Mouse (Mus musculus) C2C12 (cell line): Measurements from ENCODE around the gene Tgfb1i1. TPM values are rescaled to one million over a fixed set of nuclear protein-coding genes. Genes with fewer than 3 reads are reported as not detected.

Experiments
- H3K27me3 ChIP-seq: one replicate; pipeline ENCODE4 v1.6.1; 2011; ENCODE audit not compliant: control insufficient read depth, insufficient read depth, insufficient read length
- H3K36me3 ChIP-seq: one replicate; pipeline ENCODE4 v1.6.1; 2011; ENCODE audit not compliant: control insufficient read depth, insufficient read depth
- H3K4me3 ChIP-seq: one replicate; pipeline ENCODE4 v1.5.1; 2011; ENCODE audit warnings: mild to moderate bottlenecking, control low read depth; ENCODE audit not compliant: poor library complexity, insufficient read depth, severe bottlenecking
- H3K79me2 ChIP-seq: one replicate; pipeline ENCODE4 v1.6.1; 2011; ENCODE audit not compliant: control insufficient read depth, insufficient read depth
- H3K79me3 ChIP-seq: one replicate; pipeline ENCODE4 v1.6.1; 2011; ENCODE audit warnings: low read depth, control low read depth
- H3ac ChIP-seq: one replicate; pipeline ENCODE3; 2011; ENCODE audit warnings: low read depth; ENCODE audit not compliant: control insufficient read depth, insufficient read length
- CEBPB ChIP-seq: IDR thresholded peaks from one replicate; pipeline ENCODE4 v1.6.1; 2011; ENCODE audit warnings: low read depth, mild to moderate bottlenecking, control low read depth, moderate library complexity
- CTCF ChIP-seq: IDR thresholded peaks from one replicate; pipeline ENCODE4 v1.5.1; 2011; ENCODE audit not compliant: control insufficient read depth, insufficient read depth, insufficient read length
- FOSL1 ChIP-seq: IDR thresholded peaks from one replicate; pipeline ENCODE4 v1.8.0; 2011; ENCODE audit warnings: mild to moderate bottlenecking, low read length; ENCODE audit not compliant: poor library complexity, insufficient read depth, severe bottlenecking
- MAX ChIP-seq: IDR thresholded peaks from one replicate; pipeline ENCODE4 v1.6.1; 2011; ENCODE audit warnings: mild to moderate bottlenecking, control low read depth
- MYOD1 ChIP-seq: IDR thresholded peaks from one replicate; pipeline ENCODE4 v1.6.1; 2011; ENCODE audit warnings: low read depth; ENCODE audit not compliant: control insufficient read depth, insufficient read length
- MYOG ChIP-seq: IDR thresholded peaks from one replicate; pipeline ENCODE4 v1.6.1; 2011; ENCODE audit not compliant: control insufficient read depth, insufficient read length; ENCODE audit errors: extremely low read depth
- USF1 ChIP-seq: IDR thresholded peaks from one replicate; pipeline ENCODE4 v1.6.1; 2011; ENCODE audit warnings: low read depth, mild to moderate bottlenecking, control low read depth, moderate library complexity
- polyA plus RNA-seq: library from polyadenylated mRNA; unstranded; fragments of >200 nt; fragmentation: generic; extraction: Trizol; gene quantifications from one replicate; pipeline ENCODE4 v1.2.1, GENCODE M21; 2012; ENCODE audit warnings: missing spikeins

Tgfb1i1 gene
- polyA plus RNA-seq, 1 experiment, result 110 TPM

DNA sequence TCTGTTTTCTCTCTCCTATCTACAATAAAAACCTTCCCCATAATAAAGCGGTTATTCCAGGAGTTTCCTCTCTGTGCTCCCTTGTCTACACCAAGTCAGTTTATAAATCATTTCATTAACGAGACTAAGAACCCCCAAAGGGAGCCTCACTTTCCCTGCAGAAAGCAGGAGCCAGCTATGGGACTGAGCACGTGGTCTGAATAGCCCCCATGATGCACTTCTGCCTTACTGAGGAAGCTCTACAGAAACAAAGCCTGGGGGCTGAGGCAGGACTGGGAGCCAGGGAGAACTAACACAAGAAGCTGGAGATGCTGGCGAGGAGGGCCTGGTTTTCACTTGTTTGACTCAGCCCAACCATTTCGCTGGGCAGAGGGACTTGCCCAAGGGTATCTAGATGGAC is 37.4 kb downstream of the Tgfb1i1 start:
- H3K27me3 ChIP-seq, result no peaks in the 10 kb centered on the region
- no peak overlapping the region for H3ac ChIP-seq
- no peak overlapping the region for H3K4me3 ChIP-seq
- H3K79me3 ChIP-seq, result no peaks in the 10 kb centered on the region
- H3K36me3 ChIP-seq, result peaks cover 6% of the 10 kb centered on the region
- TF ChIP-seq CEBPB (no peak), MYOG (no peak), CTCF (no peak), USF1 (no peak), FOSL1 (no peak), MYOD1 (no peak), MAX (no peak)
- no peaks in the 10 kb centered on the region for H3K79me2 ChIP-seq

- TF ChIP-seq CTCF (no peak), CEBPB (no peak), USF1 (no peak), FOSL1 (no peak), MAX (no peak), MYOG (no peak), MYOD1 (no peak)
- no peaks in the 10 kb centered on the region for H3K79me3 ChIP-seq
- no peak overlapping the region for H3ac ChIP-seq
- H3K36me3 ChIP-seq, result peaks cover 6% of the 10 kb centered on the region
- H3K4me3 ChIP-seq, result no peak overlapping the region
- no peaks in the 10 kb centered on the region for H3K27me3 ChIP-seq
- H3K79me2 ChIP-seq, result no peaks in the 10 kb centered on the region
These were observed 38.4 kb downstream of the Tgfb1i1 start for GRCm38 (mm10) chr7:128285060-128285459.

GRCm38 (mm10) chr7:128288923-128289544 is 42.4 kb downstream of the Tgfb1i1 start:
- Histone ChIP-seq H3K36me3 (peaks cover 6% of the 10 kb centered on the region), H3ac (no peak overlapping the region), H3K27me3 (no peaks in the 10 kb centered on the region), H3K79me2 (no peaks in the 10 kb centered on the region), H3K79me3 (no peaks in the 10 kb centered on the region), H3K4me3 (no peak overlapping the region)
- TF ChIP-seq USF1 (peak; percentile 32), MAX (no peak), CTCF (peak; percentile 12), FOSL1 (no peak)

DNA sequence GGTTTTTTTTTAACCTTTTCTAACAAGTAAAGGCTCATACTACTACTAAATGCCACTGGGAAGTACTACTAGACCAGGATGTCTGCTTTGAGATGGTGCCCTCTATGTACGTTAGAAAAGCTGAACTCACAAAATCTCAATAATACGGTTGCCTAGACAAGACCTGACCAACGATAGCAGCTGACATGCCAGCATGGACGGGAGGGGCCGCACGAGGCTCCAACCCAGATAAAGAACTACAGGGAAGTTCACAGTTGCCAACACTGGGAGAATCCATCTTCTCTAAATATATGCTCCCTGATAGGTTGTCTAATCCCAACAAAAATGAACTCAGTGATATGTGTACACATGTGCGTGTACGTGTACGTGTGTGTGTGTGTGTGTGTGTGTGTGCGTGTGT is 48.2 kb downstream of the Tgfb1i1 start:
- peaks cover 5% of the 10 kb centered on the region for H3K79me2 ChIP-seq
- H3K27me3 ChIP-seq, result no peaks in the 10 kb centered on the region
- H3K36me3 ChIP-seq, result no peaks in the 10 kb centered on the region
- H3K4me3 ChIP-seq, result no peak overlapping the region
- TF ChIP-seq MYOD1, result no peak
- no peak for TF ChIP-seq USF1
- TF ChIP-seq MYOG, result no peak
- TF ChIP-seq CTCF, result no peak
- TF ChIP-seq CEBPB, result no peak
- no peak for TF ChIP-seq FOSL1
- no peak for TF ChIP-seq MAX
- no peak overlapping the region for H3ac ChIP-seq
- H3K79me3 ChIP-seq, result peaks cover 3% of the 10 kb centered on the region

DNA sequence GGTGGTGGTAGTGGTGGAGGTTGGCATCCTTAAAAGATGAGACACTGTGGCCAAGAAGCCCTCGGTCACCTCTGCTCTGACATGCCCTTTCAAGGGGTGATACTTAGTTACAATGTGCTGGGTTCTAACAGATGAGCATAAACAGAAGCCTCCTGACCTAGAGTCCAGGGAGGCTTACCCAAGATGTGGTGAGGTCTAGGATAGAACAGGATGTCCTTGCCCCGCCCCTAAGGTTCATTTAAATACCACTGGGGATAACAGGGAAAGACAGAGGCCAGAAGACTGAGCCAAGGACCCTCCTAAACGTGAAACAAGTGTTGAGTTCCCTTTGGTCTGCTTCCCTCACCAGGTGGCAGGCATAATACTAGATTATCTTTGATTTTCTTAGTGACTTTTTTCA is 49.9 kb downstream of the Tgfb1i1 start:
- TF ChIP-seq MYOD1, result no peak
- TF ChIP-seq MYOG, result no peak
- no peak for TF ChIP-seq CTCF
- no peak for TF ChIP-seq MAX
- no peak for TF ChIP-seq CEBPB
- TF ChIP-seq FOSL1, result no peak
- no peak for TF ChIP-seq USF1
- H3ac ChIP-seq, result no peak overlapping the region
- H3K79me3 ChIP-seq, result peaks cover 3% of the 10 kb centered on the region
- no peak overlapping the region for H3K4me3 ChIP-seq
- H3K79me2 ChIP-seq, result peaks cover 5% of the 10 kb centered on the region
- H3K36me3 ChIP-seq, result no peaks in the 10 kb centered on the region
- no peaks in the 10 kb centered on the region for H3K27me3 ChIP-seq

DNA sequence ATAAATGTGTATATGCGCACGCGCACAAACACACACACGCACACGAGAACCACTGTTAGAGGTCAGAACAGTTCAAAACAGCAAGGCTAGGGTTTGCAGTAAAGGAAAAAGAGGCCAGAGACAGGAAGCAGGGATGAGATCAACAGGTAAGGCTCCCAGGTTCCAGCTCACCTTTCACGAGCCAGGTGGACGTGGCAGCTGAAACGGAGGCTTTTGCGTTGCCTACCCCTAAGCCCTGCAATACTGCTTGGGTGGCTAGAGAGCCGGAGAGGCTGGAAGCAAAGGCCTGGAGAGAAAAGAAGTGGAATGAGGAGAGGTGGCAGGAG is 50.6 kb downstream of the Tgfb1i1 start:
- TF ChIP-seq CTCF (no peak), MYOG (no peak), MYOD1 (no peak), MAX (no peak), FOSL1 (no peak), CEBPB (no peak), USF1 (no peak)
- H3K79me3 ChIP-seq, result peaks cover 3% of the 10 kb centered on the region
- H3ac ChIP-seq, result peak overlapping the region; percentile 93
- H3K36me3 ChIP-seq, result no peaks in the 10 kb centered on the region
- no peaks in the 10 kb centered on the region for H3K27me3 ChIP-seq
- peaks cover 5% of the 10 kb centered on the region for H3K79me2 ChIP-seq
- H3K4me3 ChIP-seq, result peak overlapping the region; percentile 44
